Mouse (Mus musculus): ENCODE data around the gene Ephb2. TPM values are rescaled to one million over a fixed set of nuclear protein-coding genes. Genes with fewer than 3 reads are reported as not detected.
A peak's percentile ranks its signal among the peaks of the same experiment; 100 is the strongest.

The Ephb2 gene
- polyA plus RNA-seq, 1 experiment = 10.4 TPM

GRCm38 (mm10) chr4:136801944-136802343, 33.8 kb downstream of the Ephb2 start:
- TF ChIP-seq POLR2A (IDR thresholded peaks at IDR 0.05; ENCODE audit: low read depth, low read length) (no peak), CTCF (conservative IDR thresholded peaks at IDR 0.05; ENCODE audit: insufficient read depth, insufficient read length, low read depth, low read length) (no peak)
- whole genome bisulfite sequencing = 66% methylated on average over 5 of the region's 5 CpGs

GRCm38 (mm10) chr4:136801463-136801862, 34.3 kb downstream of the Ephb2 start:
- no peaks in the 10 kb centered on the region for H3K36me3 ChIP-seq (ENCODE audit: control insufficient read depth, insufficient read depth, low read length)
- no peak overlapping the region for H3K4me3 ChIP-seq (ENCODE audit: insufficient read depth, low read depth, low read length)
- no peak for DNase-seq
- WGBS = 92% methylated on average over 8 of the region's 8 CpGs
- H3K27ac ChIP-seq (ENCODE audit: insufficient read depth, low read depth, low read length) = no peak overlapping the region
- H3K4me1 ChIP-seq (ENCODE audit: control insufficient read depth, insufficient read depth, low read length) = no peaks in the 10 kb centered on the region; the same call in 1 of the 2 replicates
- TF ChIP-seq CTCF (conservative IDR thresholded peaks at IDR 0.05; ENCODE audit: insufficient read depth, insufficient read length, low read depth, low read length) (no peak), POLR2A (IDR thresholded peaks at IDR 0.05; ENCODE audit: low read depth, low read length) (no peak)
- no peaks in the 10 kb centered on the region for H3K27me3 ChIP-seq (replicated peaks; ENCODE audit: control insufficient read depth, insufficient read depth, low read length)

More at GRCm38 (mm10) chr4:136801944-136802343, 33.8 kb downstream of the Ephb2 start:
- no peaks in the 10 kb centered on the region; the same call in 1 of the 2 replicates for H3K4me1 ChIP-seq (ENCODE audit: control insufficient read depth, insufficient read depth, low read length)
- peak overlapping the region; percentile 61 for H3K27ac ChIP-seq (ENCODE audit: insufficient read depth, low read depth, low read length)
- no peak for DNase-seq
- no peaks in the 10 kb centered on the region for H3K27me3 ChIP-seq (replicated peaks; ENCODE audit: control insufficient read depth, insufficient read depth, low read length)
- no peak overlapping the region for H3K4me3 ChIP-seq (ENCODE audit: insufficient read depth, low read depth, low read length)
- H3K36me3 ChIP-seq (ENCODE audit: control insufficient read depth, insufficient read depth, low read length) = no peaks in the 10 kb centered on the region

- WGBS = 63% methylated on average over 14 of the region's 14 CpGs
Observed at GRCm38 (mm10) chr4:136800366-136800765, 35.4 kb downstream of the Ephb2 start.

GRCm38 (mm10) chr4:136797677-136798569, 37.9 kb downstream of the Ephb2 start:
- Histone ChIP-seq H3K27ac (ENCODE audit: insufficient read depth, low read depth, low read length) (no peak overlapping the region), H3K4me3 (ENCODE audit: insufficient read depth, low read depth, low read length) (no peak overlapping the region), H3K4me1 (ENCODE audit: control insufficient read depth, insufficient read depth, low read length) (no peaks in the 10 kb centered on the region; the same call in 1 of the 2 replicates), H3K27me3 (replicated peaks; ENCODE audit: control insufficient read depth, insufficient read depth, low read length) (no peaks in the 10 kb centered on the region), H3K36me3 (ENCODE audit: control insufficient read depth, insufficient read depth, low read length) (no peaks in the 10 kb centered on the region)
- WGBS = 47% methylated on average over 23 of the region's 23 CpGs
- DNase-seq = no peak
- TF ChIP-seq CTCF (conservative IDR thresholded peaks at IDR 0.05; ENCODE audit: insufficient read depth, insufficient read length, low read depth, low read length) (no peak), POLR2A (IDR thresholded peaks at IDR 0.05; ENCODE audit: low read depth, low read length) (no peak)

More at GRCm38 (mm10) chr4:136800366-136800765, 35.4 kb downstream of the Ephb2 start:
- Histone ChIP-seq H3K4me3 (ENCODE audit: insufficient read depth, low read depth, low read length) (no peak overlapping the region), H3K27me3 (replicated peaks; ENCODE audit: control insufficient read depth, insufficient read depth, low read length) (no peaks in the 10 kb centered on the region), H3K4me1 (ENCODE audit: control insufficient read depth, insufficient read depth, low read length) (no peaks in the 10 kb centered on the region; the same call in 1 of the 2 replicates), H3K36me3 (ENCODE audit: control insufficient read depth, insufficient read depth, low read length) (no peaks in the 10 kb centered on the region), H3K27ac (ENCODE audit: insufficient read depth, low read depth, low read length) (no peak overlapping the region)
- TF ChIP-seq CTCF (conservative IDR thresholded peaks at IDR 0.05; ENCODE audit: insufficient read depth, insufficient read length, low read depth, low read length) = no peak
- TF ChIP-seq POLR2A (IDR thresholded peaks at IDR 0.05; ENCODE audit: low read depth, low read length) = no peak
- no peak for DNase-seq

- DNase-seq = no peak
- TF ChIP-seq POLR2A (IDR thresholded peaks at IDR 0.05; ENCODE audit: low read depth, low read length) (no peak), CTCF (conservative IDR thresholded peaks at IDR 0.05; ENCODE audit: insufficient read depth, insufficient read length, low read depth, low read length) (no peak)
- Histone ChIP-seq H3K4me3 (ENCODE audit: insufficient read depth, low read depth, low read length) (no peak overlapping the region), H3K27ac (ENCODE audit: insufficient read depth, low read depth, low read length) (no peak overlapping the region), H3K27me3 (replicated peaks; ENCODE audit: control insufficient read depth, insufficient read depth, low read length) (no peaks in the 10 kb centered on the region), H3K4me1 (ENCODE audit: control insufficient read depth, insufficient read depth, low read length) (no peaks in the 10 kb centered on the region), H3K36me3 (ENCODE audit: control insufficient read depth, insufficient read depth, low read length) (no peaks in the 10 kb centered on the region)
- 90% methylated on average over 11 of the region's 11 CpGs for whole genome bisulfite sequencing
Observed at GRCm38 (mm10) chr4:136793320-136793719, 42.5 kb downstream of the Ephb2 start.

GRCm38 (mm10) chr4:136789821-136790220, 46.0 kb downstream of the Ephb2 start:
- no peak overlapping the region for H3K27ac ChIP-seq (ENCODE audit: insufficient read depth, low read depth, low read length)
- DNase-seq = peak; percentile 89
- WGBS = 43% methylated on average over 6 of the region's 6 CpGs

GRCm38 (mm10) chr4:136787357-136787756, 48.4 kb downstream of the Ephb2 start:
- Histone ChIP-seq H3K4me1 (ENCODE audit: control insufficient read depth, insufficient read depth, low read length) (0 out of 2 replicates have a peak, but pooled peaks cover under 1% of the 10 kb centered on the region), H3K4me3 (ENCODE audit: insufficient read depth, low read depth, low read length) (no peak overlapping the region), H3K36me3 (ENCODE audit: control insufficient read depth, insufficient read depth, low read length) (no peaks in the 10 kb centered on the region), H3K27me3 (replicated peaks; ENCODE audit: control insufficient read depth, insufficient read depth, low read length) (no peaks in the 10 kb centered on the region), H3K27ac (ENCODE audit: insufficient read depth, low read depth, low read length) (no peak overlapping the region)
- no peak for TF ChIP-seq POLR2A (IDR thresholded peaks at IDR 0.05; ENCODE audit: low read depth, low read length)
- TF ChIP-seq CTCF (conservative IDR thresholded peaks at IDR 0.05; ENCODE audit: insufficient read depth, insufficient read length, low read depth, low read length) = no peak
- no peak for DNase-seq
- 70% methylated on average over 4 of the region's 4 CpGs for WGBS

More at GRCm38 (mm10) chr4:136789821-136790220, 46.0 kb downstream of the Ephb2 start:
- H3K4me3 ChIP-seq (ENCODE audit: insufficient read depth, low read depth, low read length) = no peak overlapping the region
- H3K4me1 ChIP-seq (ENCODE audit: control insufficient read depth, insufficient read depth, low read length) = no peaks in the 10 kb centered on the region
- TF ChIP-seq CTCF (conservative IDR thresholded peaks at IDR 0.05; ENCODE audit: insufficient read depth, insufficient read length, low read depth, low read length) (no peak), POLR2A (IDR thresholded peaks at IDR 0.05; ENCODE audit: low read depth, low read length) (no peak)
- no peaks in the 10 kb centered on the region for H3K36me3 ChIP-seq (ENCODE audit: control insufficient read depth, insufficient read depth, low read length)
- H3K27me3 ChIP-seq (replicated peaks; ENCODE audit: control insufficient read depth, insufficient read depth, low read length) = no peaks in the 10 kb centered on the region
